Mouse (Mus musculus) testis, adult 2 months (tissue): Measurements from ENCODE around the gene Srms.

ENCODE experiments used
- CTCF ChIP-seq: fragments of 200-500 bp; IDR thresholded peaks from 2 replicates; pipeline ENCODE4 v1.5.1; 2012; ENCODE audit warnings: low read depth, mild to moderate bottlenecking, inconsistent platforms, low read length, moderate library complexity; ENCODE audit not compliant: control insufficient read depth, insufficient read depth, insufficient replicate concordance
- POLR2A ChIP-seq: fragments of 200-500 bp; IDR thresholded peaks from 2 replicates; pipeline ENCODE4 v1.6.1; 2012; ENCODE audit warnings: low read depth, mild to moderate bottlenecking, inconsistent platforms, low read length, moderate library complexity; ENCODE audit not compliant: control insufficient read depth

GRCm38 (mm10) chr2:181157180-181157579 is 55.8 kb downstream of the Srms start:
- TF ChIP-seq CTCF (no peak), POLR2A (no peak)
